Comparison of ENCODE assay signal across 18 mouse cellular contexts in the genomic region with DNA sequence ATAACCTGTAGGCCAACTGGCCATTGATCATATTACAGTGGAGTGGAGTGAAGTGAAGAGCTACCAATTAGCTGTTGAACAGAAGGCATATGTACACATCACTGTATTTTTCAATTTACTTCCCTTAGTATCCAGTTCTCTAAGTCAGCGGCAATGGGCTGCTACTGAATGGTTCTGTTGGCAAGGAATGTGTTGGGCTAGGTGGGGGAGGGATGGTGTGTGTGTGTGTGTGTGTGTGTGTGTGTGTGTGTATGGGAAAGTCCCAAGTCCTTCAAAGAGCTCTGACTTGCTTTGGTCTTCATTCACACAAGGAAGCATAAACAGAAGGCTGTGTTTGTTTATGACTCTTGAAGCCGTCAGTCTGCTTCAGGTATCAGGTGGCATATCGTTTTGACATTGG.
"Had no signal": no experiment of that assay in that cellular context is flagged by ENCODE, and none has a peak within 500 bp of the region (broad histone marks: within the 10 kb centered on the region; RNA-seq: fewer than 3 reads in every experiment).

No protein-coding gene starts in this region.

- ATAC-seq: liver, embryonic 12.5 days; midbrain, embryonic 16.5 days had no signal

- H3K36me3 ChIP-seq: liver, embryonic 12.5 days; midbrain, embryonic 10.5 days; midbrain, embryonic 12.5 days; neural tube, embryonic 13.5 days; neural tube, embryonic 15.5 days had no signal

- H3K9ac ChIP-seq: liver, embryonic 12.5 days; liver, embryonic 14.5 days; midbrain, embryonic 12.5 days; neural tube, embryonic 13.5 days; neural tube, embryonic 15.5 days had no signal

- DNase-seq: lung, postnatal 4 days; midbrain, embryonic 14.5 days; retina, postnatal 1 day; right cerebral cortex, adult 18-20 months; right cerebral cortex, postnatal 25 days; right cerebral cortex, postnatal 4 days; spleen, adult 18-20 months; thymus, adult 2 months; thymus, postnatal 25 days; thymus, postnatal 4 days had no signal

- H3K27ac ChIP-seq: liver, embryonic 12.5 days; liver, embryonic 14.5 days; midbrain, embryonic 10.5 days; midbrain, embryonic 12.5 days; neural tube, embryonic 13.5 days; neural tube, embryonic 15.5 days had no signal

- H3K9me3 ChIP-seq: liver, embryonic 12.5 days; midbrain, embryonic 10.5 days; midbrain, embryonic 12.5 days; neural tube, embryonic 13.5 days; neural tube, embryonic 15.5 days had no signal

- H3K4me2 ChIP-seq: liver, embryonic 12.5 days; midbrain, embryonic 12.5 days; neural tube, embryonic 13.5 days; neural tube, embryonic 15.5 days had no signal

- H3K27me3 ChIP-seq: liver, embryonic 12.5 days; midbrain, embryonic 12.5 days; neural tube, embryonic 13.5 days; neural tube, embryonic 15.5 days had no signal

- H3K4me3 ChIP-seq: liver, embryonic 12.5 days; midbrain, embryonic 10.5 days; midbrain, embryonic 12.5 days; myocyte; neural tube, embryonic 13.5 days; neural tube, embryonic 15.5 days had no signal

- H3K4me1 ChIP-seq: liver, embryonic 12.5 days; midbrain, embryonic 10.5 days; midbrain, embryonic 12.5 days; neural tube, embryonic 13.5 days; neural tube, embryonic 15.5 days had no signal
